Mouse (Mus musculus) liver, postnatal 0 days (tissue): ENCODE data around the gene Entpd2. TPM values are rescaled to one million over a fixed set of nuclear protein-coding genes. Genes with fewer than 3 reads are reported as not detected.

ENCODE experiments used
- ATAC-seq: fragments of 200-750 bp; cut with Nextera tagmentation; 2 replicates; pipeline ENCODE4 v1.8.0; 2017; ENCODE audit warnings: mild to moderate bottlenecking, moderate library complexity
- DNase-seq: peaks from one replicate; pipeline ENCODE4 v3.0.0-alpha.2; 2016
- H3K27ac ChIP-seq: fragments of 300-500 bp; sonication (generic); 2 replicates; pipeline ENCODE4 v1.5.1; 2014; ENCODE audit warnings: antibody characterized with exemption, moderate library complexity, mild to moderate bottlenecking, low read depth
- H3K27me3 ChIP-seq: fragments of 300-500 bp; sonication (generic); 2 replicates; pipeline ENCODE4 v1.6.1; 2014; ENCODE audit warnings: low read length, control low read depth, mixed read lengths; ENCODE audit not compliant: insufficient read depth
- H3K36me3 ChIP-seq: fragments of 300-500 bp; sonication (generic); replicated peaks from 2 replicates; pipeline ENCODE4 v1.6.1; 2014; ENCODE audit warnings: mild to moderate bottlenecking, control low read depth, low read length, moderate library complexity, mixed read lengths; ENCODE audit not compliant: insufficient read depth
- H3K4me1 ChIP-seq: fragments of 300-500 bp; sonication (generic); 2 replicates; pipeline ENCODE4 v1.6.1; 2014; ENCODE audit warnings: antibody characterized with exemption, mild to moderate bottlenecking, control low read depth; ENCODE audit not compliant: insufficient read depth
- H3K4me2 ChIP-seq: fragments of 300-500 bp; sonication (generic); 2 replicates; pipeline ENCODE4 v1.6.1; 2014; ENCODE audit warnings: low read depth, mild to moderate bottlenecking, low read length, moderate library complexity, mixed read lengths
- H3K4me3 ChIP-seq: fragments of 300-500 bp; sonication (generic); 2 replicates; pipeline ENCODE4 v1.5.1; 2014; ENCODE audit warnings: low read depth, low read length
- H3K9ac ChIP-seq: fragments of 300-500 bp; sonication (generic); replicated peaks from 2 replicates; pipeline ENCODE4 v1.6.1; 2014; ENCODE audit warnings: mild to moderate bottlenecking, moderate library complexity
- H3K9me3 ChIP-seq: fragments of 300-500 bp; sonication (generic); 2 replicates; pipeline ENCODE4 v1.6.1; 2016; ENCODE audit warnings: mild to moderate bottlenecking, control low read depth, low read length, mixed read lengths
- CTCF ChIP-seq: sonication (generic); IDR thresholded peaks from 2 replicates; pipeline ENCODE4 v1.5.1; 2016; ENCODE audit warnings: antibody characterized with exemption, low read depth
- EP300 ChIP-seq: IDR thresholded peaks from 2 replicates; pipeline ENCODE4 v1.6.1; 2016; ENCODE audit warnings: antibody characterized with exemption, low read depth, mild to moderate bottlenecking
- WGBS: fragments of 180-500 bp; shearing (Covaris S2); extraction: QIAGEN DNeasy Blood & Tissue Kit; methylation state at CpG from one replicate; pipeline ENCODE4 v1.1.7; 2014; ENCODE audit not compliant: insufficient replicate concordance; 5-methylcytosine and 5-hydroxymethylcytosine counted together
- polyA plus RNA-seq: library from polyadenylated mRNA; unstranded; fragments of >200 nt; fragmentation: Nextera tagmentation; extraction: Ambion mirVana; gene quantifications from 2 replicates; pipeline ENCODE4 v1.2.1, GENCODE M21; 2015

Entpd2 gene
- polyA plus RNA-seq, 1 experiment from 2014 or later = 3.6 TPM

- H3K4me2 ChIP-seq = no peak overlapping the region
- H3K36me3 ChIP-seq = no peaks in the 10 kb centered on the region
- no peak overlapping the region for H3K9ac ChIP-seq
- 83% methylated on average over 17 of the region's 17 CpGs for WGBS
- no peak for DNase-seq
- peaks cover 3% of the 10 kb centered on the region; the same call in 1 of the 2 replicates for H3K27me3 ChIP-seq
- no peak overlapping the region for H3K4me3 ChIP-seq
- no peaks in the 10 kb centered on the region for H3K9me3 ChIP-seq
- no peak for ATAC-seq
- no peak for TF ChIP-seq EP300
- TF ChIP-seq CTCF = no peak
- no peak overlapping the region for H3K27ac ChIP-seq
- peaks cover 9% of the 10 kb centered on the region; the same call in 1 of the 2 replicates for H3K4me1 ChIP-seq
Measured at GRCm38 (mm10) chr2:25430395-25431233, 34.9 kb downstream of the Entpd2 start.

GRCm38 (mm10) chr2:25431308-25431855 is 35.7 kb downstream of the Entpd2 start:
- H3K27me3 ChIP-seq = 0 out of 2 replicates have a peak, but pooled peaks cover 2% of the 10 kb centered on the region
- no peaks in the 10 kb centered on the region for H3K9me3 ChIP-seq
- no peaks in the 10 kb centered on the region for H3K36me3 ChIP-seq
- no peak overlapping the region for H3K4me3 ChIP-seq
- ATAC-seq (no peak), DNase-seq (no peak)
- peaks cover 9% of the 10 kb centered on the region; the same call in 1 of the 2 replicates for H3K4me1 ChIP-seq
- TF ChIP-seq EP300 (no peak), CTCF (no peak)
- H3K4me2 ChIP-seq = no peak overlapping the region
- 68% methylated on average over 6 of the region's 6 CpGs for WGBS
- no peak overlapping the region for H3K9ac ChIP-seq
- no peak overlapping the region for H3K27ac ChIP-seq

- Histone ChIP-seq H3K9me3 (no peaks in the 10 kb centered on the region), H3K4me2 (no peak overlapping the region), H3K36me3 (no peaks in the 10 kb centered on the region), H3K27ac (no peak overlapping the region), H3K4me3 (no peak overlapping the region), H3K27me3 (no peaks in the 10 kb centered on the region), H3K9ac (no peak overlapping the region), H3K4me1 (peaks cover 9% of the 10 kb centered on the region; the same call in 1 of the 2 replicates)
- ATAC-seq (no peak), DNase-seq (no peak)
- no peak for TF ChIP-seq CTCF
- TF ChIP-seq EP300 = no peak
- 69% methylated on average over 11 of the region's 11 CpGs for WGBS
Measured at GRCm38 (mm10) chr2:25432326-25433098, 36.8 kb downstream of the Entpd2 start.

- ATAC-seq = no peak
- no peaks in the 10 kb centered on the region for H3K9me3 ChIP-seq
- H3K36me3 ChIP-seq = no peaks in the 10 kb centered on the region
- H3K4me1 ChIP-seq = peaks cover 8% of the 10 kb centered on the region; the same call in 1 of the 2 replicates
- H3K4me2 ChIP-seq = no peak overlapping the region
- TF ChIP-seq EP300 (no peak), CTCF (no peak)
- no peak overlapping the region for H3K4me3 ChIP-seq
- H3K9ac ChIP-seq = no peak overlapping the region
- no peaks in the 10 kb centered on the region for H3K27me3 ChIP-seq
- no peak for DNase-seq
- H3K27ac ChIP-seq = no peak overlapping the region
- WGBS = 82% methylated on average over 17 of the region's 17 CpGs
Measured at GRCm38 (mm10) chr2:25433101-25433500, 37.4 kb downstream of the Entpd2 start.

GRCm38 (mm10) chr2:25434292-25434691 is 38.6 kb downstream of the Entpd2 start:
- TF ChIP-seq EP300 (no peak), CTCF (no peak)
- Histone ChIP-seq H3K27me3 (no peaks in the 10 kb centered on the region), H3K36me3 (no peaks in the 10 kb centered on the region), H3K9me3 (no peaks in the 10 kb centered on the region), H3K4me3 (no peak overlapping the region), H3K4me2 (no peak overlapping the region), H3K9ac (no peak overlapping the region), H3K4me1 (peaks cover 1% of the 10 kb centered on the region; the same call in 1 of the 2 replicates), H3K27ac (no peak overlapping the region)
- WGBS = 87% methylated on average over 8 of the region's 8 CpGs
- DNase-seq (no peak), ATAC-seq (no peak)
